Mouse (Mus musculus): Measurements from ENCODE around the gene Ms4a8a. TPM values are rescaled to one million over a fixed set of nuclear protein-coding genes. Genes with fewer than 3 reads are reported as not detected.
"Not testable (repeated sequence)": the region's sequence is repeated elsewhere in the genome, so short reads cannot be mapped to it uniquely, and the experiment has no call there.

The Ms4a8a gene
- polyA plus RNA-seq, 1 experiment from 2014 or later = 4.5 TPM

- Histone ChIP-seq H3K36me3 (ENCODE audit: insufficient read depth, low read length) (no peaks in the 10 kb centered on the region), H3K4me2 (replicated peaks; ENCODE audit: low read depth, low read length) (no peak overlapping the region), H3K4me3 (ENCODE audit: low read depth, low read length) (no peak overlapping the region), H3K9ac (replicated peaks; ENCODE audit: low read depth) (no peak overlapping the region), H3K27ac (ENCODE audit: low read length) (no peak overlapping the region), H3K4me1 (ENCODE audit: insufficient read depth, low read depth, low read length) (no peaks in the 10 kb centered on the region), H3K9me3 (ENCODE audit: low read length) (no peaks in the 10 kb centered on the region), H3K27me3 (replicated peaks; ENCODE audit: insufficient read depth, low read length) (no peaks in the 10 kb centered on the region)
- DNase-seq (ENCODE audit: low spot score) = no peak
- 73% methylated on average over 3 of the region's 3 CpGs for WGBS
- no peak for ATAC-seq
- TF ChIP-seq EP300 (IDR thresholded peaks at IDR 0.05) = no peak
- no peak for TF ChIP-seq CTCF (IDR thresholded peaks at IDR 0.05)
Observed at GRCm38 (mm10) chr19:11070364-11070763, 10.5 kb downstream of the Ms4a8a start.

GRCm38 (mm10) chr19:11065202-11065875, 15.6 kb downstream of the Ms4a8a start:
- TF ChIP-seq EP300 (IDR thresholded peaks at IDR 0.05) (0 out of 2 replicates have a peak, but pooled peaks have one; percentile 17), CTCF (IDR thresholded peaks at IDR 0.05) (no peak)
- no peak overlapping the region for H3K27ac ChIP-seq (ENCODE audit: low read length)
- H3K9ac ChIP-seq (replicated peaks; ENCODE audit: low read depth) = no peak overlapping the region
- H3K27me3 ChIP-seq (replicated peaks; ENCODE audit: insufficient read depth, low read length) = no peaks in the 10 kb centered on the region
- no peak overlapping the region for H3K4me3 ChIP-seq (ENCODE audit: low read depth, low read length)
- H3K9me3 ChIP-seq (ENCODE audit: low read length) = no peaks in the 10 kb centered on the region
- 0 out of 2 replicates have a peak, but pooled peaks have one; percentile 11 for ATAC-seq
- no peaks in the 10 kb centered on the region for H3K4me1 ChIP-seq (ENCODE audit: insufficient read depth, low read depth, low read length)
- WGBS = 70% methylated on average over 2 of the region's 2 CpGs
- peak; percentile 40 for DNase-seq (ENCODE audit: low spot score)
- no peaks in the 10 kb centered on the region for H3K36me3 ChIP-seq (ENCODE audit: insufficient read depth, low read length)
- no peak overlapping the region for H3K4me2 ChIP-seq (replicated peaks; ENCODE audit: low read depth, low read length)

- Histone ChIP-seq H3K4me2 (replicated peaks; ENCODE audit: low read depth, low read length) (no peak overlapping the region), H3K27ac (ENCODE audit: low read length) (no peak overlapping the region), H3K27me3 (replicated peaks; ENCODE audit: insufficient read depth, low read length) (no peaks in the 10 kb centered on the region), H3K9ac (replicated peaks; ENCODE audit: low read depth) (no peak overlapping the region), H3K4me3 (ENCODE audit: low read depth, low read length) (no peak overlapping the region), H3K4me1 (ENCODE audit: insufficient read depth, low read depth, low read length) (no peaks in the 10 kb centered on the region), H3K36me3 (ENCODE audit: insufficient read depth, low read length) (no peaks in the 10 kb centered on the region), H3K9me3 (ENCODE audit: low read length) (no peaks in the 10 kb centered on the region)
- 78% methylated on average over 1 of the region's 1 CpGs for WGBS
- ATAC-seq = no peak
- TF ChIP-seq EP300 (IDR thresholded peaks at IDR 0.05) = no peak
- TF ChIP-seq CTCF (IDR thresholded peaks at IDR 0.05) = no peak
- no peak for DNase-seq (ENCODE audit: low spot score)
Observed at GRCm38 (mm10) chr19:11060900-11061299, 20.0 kb downstream of the Ms4a8a start.

- H3K36me3 ChIP-seq (ENCODE audit: insufficient read depth, low read length) = no peaks in the 10 kb centered on the region
- H3K9me3 ChIP-seq (ENCODE audit: low read length) = no peaks in the 10 kb centered on the region
- ATAC-seq (no peak), DNase-seq (ENCODE audit: low spot score) (no peak)
- no peaks in the 10 kb centered on the region for H3K27me3 ChIP-seq (replicated peaks; ENCODE audit: insufficient read depth, low read length)
- H3K4me3 ChIP-seq (ENCODE audit: low read depth, low read length) = no peak overlapping the region
- H3K9ac ChIP-seq (replicated peaks; ENCODE audit: low read depth) = no peak overlapping the region
- H3K4me2 ChIP-seq (replicated peaks; ENCODE audit: low read depth, low read length) = no peak overlapping the region
- TF ChIP-seq EP300 (IDR thresholded peaks at IDR 0.05) = no peak
- TF ChIP-seq CTCF (IDR thresholded peaks at IDR 0.05) = no peak
- H3K27ac ChIP-seq (ENCODE audit: low read length) = no peak overlapping the region
- no peaks in the 10 kb centered on the region for H3K4me1 ChIP-seq (ENCODE audit: insufficient read depth, low read depth, low read length)
Observed at GRCm38 (mm10) chr19:11059967-11060366, 20.9 kb downstream of the Ms4a8a start.

- H3K9me3 ChIP-seq (ENCODE audit: low read length); H3K27me3 ChIP-seq (replicated peaks; ENCODE audit: insufficient read depth, low read length); H3K36me3 ChIP-seq (ENCODE audit: insufficient read depth, low read length); H3K4me2 ChIP-seq (replicated peaks; ENCODE audit: low read depth, low read length); H3K4me1 ChIP-seq (ENCODE audit: insufficient read depth, low read depth, low read length); H3K9ac ChIP-seq (replicated peaks; ENCODE audit: low read depth); H3K27ac ChIP-seq (ENCODE audit: low read length); H3K4me3 ChIP-seq (ENCODE audit: low read depth, low read length): not testable (repeated sequence)
- 50% methylated on average over 1 of the region's 1 CpGs for WGBS
- peak; percentile 76 for DNase-seq (ENCODE audit: low spot score)
- peak; percentile 21; the same call in 1 of the 2 replicates for ATAC-seq
Observed at GRCm38 (mm10) chr19:11055700-11056099, 25.2 kb downstream of the Ms4a8a start.

- no peaks in the 10 kb centered on the region for H3K4me1 ChIP-seq (ENCODE audit: insufficient read depth, low read depth, low read length)
- DNase-seq (ENCODE audit: low spot score) (peak; percentile 39), ATAC-seq (no peak)
- H3K9me3 ChIP-seq (ENCODE audit: low read length) = no peaks in the 10 kb centered on the region
- H3K36me3 ChIP-seq (ENCODE audit: insufficient read depth, low read length) = no peaks in the 10 kb centered on the region
- no peak for TF ChIP-seq EP300 (IDR thresholded peaks at IDR 0.05)
- TF ChIP-seq CTCF (IDR thresholded peaks at IDR 0.05) = no peak
- 52% methylated on average over 3 of the region's 3 CpGs for WGBS
- H3K27me3 ChIP-seq (replicated peaks; ENCODE audit: insufficient read depth, low read length) = no peaks in the 10 kb centered on the region
- no peak overlapping the region for H3K4me3 ChIP-seq (ENCODE audit: low read depth, low read length)
- H3K9ac ChIP-seq (replicated peaks; ENCODE audit: low read depth) = no peak overlapping the region
- no peak overlapping the region for H3K4me2 ChIP-seq (replicated peaks; ENCODE audit: low read depth, low read length)
- no peak overlapping the region for H3K27ac ChIP-seq (ENCODE audit: low read length)
Observed at GRCm38 (mm10) chr19:11053277-11053676, 27.6 kb downstream of the Ms4a8a start.

- H3K27ac ChIP-seq (ENCODE audit: low read length) = no peak overlapping the region
- H3K27me3 ChIP-seq (replicated peaks; ENCODE audit: insufficient read depth, low read length) = no peaks in the 10 kb centered on the region
- ATAC-seq (no peak), DNase-seq (ENCODE audit: low spot score) (no peak)
- 52% methylated on average over 5 of the region's 5 CpGs for WGBS
- H3K9me3 ChIP-seq (ENCODE audit: low read length) = no peaks in the 10 kb centered on the region
- no peak for TF ChIP-seq EP300 (IDR thresholded peaks at IDR 0.05)
- TF ChIP-seq CTCF (IDR thresholded peaks at IDR 0.05) = no peak
- no peak overlapping the region for H3K9ac ChIP-seq (replicated peaks; ENCODE audit: low read depth)
- H3K4me1 ChIP-seq (ENCODE audit: insufficient read depth, low read depth, low read length) = no peaks in the 10 kb centered on the region
- no peak overlapping the region for H3K4me2 ChIP-seq (replicated peaks; ENCODE audit: low read depth, low read length)
- H3K36me3 ChIP-seq (ENCODE audit: insufficient read depth, low read length) = no peaks in the 10 kb centered on the region
- no peak overlapping the region for H3K4me3 ChIP-seq (ENCODE audit: low read depth, low read length)
Observed at GRCm38 (mm10) chr19:11052877-11053276, 28.0 kb downstream of the Ms4a8a start.

Data from lung, postnatal 0 days (tissue).